Mouse (Mus musculus) adrenal gland, adult 18-20 months (tissue): ENCODE results near the gene Tox2. TPM values are rescaled to one million over a fixed set of nuclear protein-coding genes. Genes with fewer than 3 reads are reported as not detected.

Experiments
- DNase-seq, 2 experiments: peaks; one replicate each; pipeline ENCODE4 v3.0.0; 2021 to 2022; ENCODE audit warnings: low spot score in 2 of 2
- total RNA-seq, 2 experiments: library from RNA; stranded (reverse); gene quantifications; 1 replicate in 1 of 2; 2 replicates in 1 of 2; pipeline ENCODE4 v1.2.3; 2021

Gene Tox2
- total RNA-seq, 2 experiments from 2014 or later: 4.1 to 24.2 TPM

GRCm38 (mm10) chr2:163359253-163359652, 156.3 kb downstream of the Tox2 start:
- no peak for DNase-seq

GRCm38 (mm10) chr2:163360858-163361623, 158.1 kb downstream of the Tox2 start:
- DNase-seq: no peak

- DNase-seq: no peak
Measured at GRCm38 (mm10) chr2:163362940-163363921, 160.3 kb downstream of the Tox2 start.

GRCm38 (mm10) chr2:163364785-163365541, 162.0 kb downstream of the Tox2 start:
- DNase-seq: no peak

- no peak for DNase-seq
Measured at GRCm38 (mm10) chr2:163370175-163370574, 167.2 kb downstream of the Tox2 start.

GRCm38 (mm10) chr2:163372627-163373026, 169.7 kb downstream of the Tox2 start:
- DNase-seq: no peak

Other genes starting within 250 kb of the Tox2 start
- under 1 TPM in 1 of 2 experiments, not detected in 1; 0.63 TPM for gene Sgk2, start 215.8 kb upstream of the Tox2 start, total RNA-seq
- gene Ift52, start 185.8 kb upstream of the Tox2 start, total RNA-seq: 10 to 100 TPM; 39.5 to 61.6 TPM
- 1 to 10 TPM; 1.6 to 1.9 TPM for gene Mybl2, start 148.4 kb upstream of the Tox2 start, total RNA-seq
- gene Gtsf1l, start 115.3 kb upstream of the Tox2 start, total RNA-seq: not detected
- 1 to 10 TPM; 4.4 to 6.5 TPM for gene Jph2, start 194.9 kb downstream of the Tox2 start, total RNA-seq
- 10 to 100 TPM; 37.1 to 43.6 TPM for gene Oser1, start 221.6 kb downstream of the Tox2 start, total RNA-seq
- 1 to 10 TPM; 3.3 TPM for gene Gdap1l1, start 235.4 kb downstream of the Tox2 start, total RNA-seq